8 mouse cellular contexts compared by ENCODE assay signal in genomic region chr10:121461404-121462161, GRCm38 (mm10). TPM values are rescaled to one million over a fixed set of nuclear protein-coding genes. Genes with fewer than 3 reads are reported as not detected.
DNase-seq lines count a peak whose midpoint lies in the region; ATAC-seq lines count a peak whose summit lies in the region.

No protein-coding gene starts in this region.

- H3K4me1 ChIP-seq in intestine, embryonic 16.5 days (ENCODE audit: control insufficient read depth, insufficient read depth, low read length): peaks cover 51% of the 10 kb centered on the region
- peaks cover 11% of the 10 kb centered on the region for H3K4me1 ChIP-seq in liver, embryonic 16.5 days (ENCODE audit: control insufficient read depth, low read depth, low read length)
- peaks cover 8% of the 10 kb centered on the region for H3K4me1 ChIP-seq in neural tube, embryonic 11.5 days (ENCODE audit: control insufficient read depth, insufficient read depth, low read length)

- H3K4me2 ChIP-seq in intestine, embryonic 16.5 days (ENCODE audit: low read depth, low read length): peak overlapping the region; percentile 8
- H3K4me2 ChIP-seq in liver, embryonic 16.5 days (ENCODE audit: low read depth, low read length): 0 out of 2 replicates have a peak overlapping the region, but pooled peaks have one; percentile 2
- peak overlapping the region; percentile 41 for H3K4me2 ChIP-seq in neural tube, embryonic 11.5 days (ENCODE audit: low read depth)

- intact Hi-C loops in left cerebral cortex, postnatal 36 days (cut with DNase I): no loop called here

- H3K36me3 ChIP-seq in intestine, embryonic 16.5 days (ENCODE audit: control insufficient read depth, insufficient read depth, low read length): no peaks in the 10 kb centered on the region
- H3K36me3 ChIP-seq in liver, embryonic 16.5 days (ENCODE audit: control insufficient read depth, insufficient read depth): no peaks in the 10 kb centered on the region
- H3K36me3 ChIP-seq in neural tube, embryonic 11.5 days (ENCODE audit: control insufficient read depth, insufficient read depth, low read length): no peaks in the 10 kb centered on the region

- peak overlapping the region; percentile 25; the same call in 1 of the 2 replicates for H3K9ac ChIP-seq in intestine, embryonic 16.5 days (ENCODE audit: low read depth, low read length)
- H3K9ac ChIP-seq in liver, embryonic 16.5 days (ENCODE audit: low read depth, low read length): no peak overlapping the region
- H3K9ac ChIP-seq in neural tube, embryonic 11.5 days (ENCODE audit: low read length): peak overlapping the region; percentile 43; the same call in 1 of the 2 replicates

- H3K9me3 ChIP-seq in intestine, embryonic 16.5 days (ENCODE audit: control insufficient read depth, low read length): no peaks in the 10 kb centered on the region
- no peaks in the 10 kb centered on the region for H3K9me3 ChIP-seq in liver, embryonic 16.5 days (replicated peaks; ENCODE audit: control insufficient read depth, low read length)
- no peaks in the 10 kb centered on the region for H3K9me3 ChIP-seq in neural tube, embryonic 11.5 days (ENCODE audit: control insufficient read depth, low read length)

- 21% methylated on average over 22 of the region's 22 CpGs for WGBS in intestine, embryonic 16.5 days
- WGBS in liver, embryonic 16.5 days (ENCODE audit: insufficient replicate concordance): 19% methylated on average over 22 of the region's 22 CpGs
- 9% methylated on average over 22 of the region's 22 CpGs for WGBS in neural tube, embryonic 11.5 days

- no peaks in the 10 kb centered on the region for H3K27me3 ChIP-seq in intestine, embryonic 16.5 days (replicated peaks; ENCODE audit: control insufficient read depth, insufficient read depth, low read length)
- H3K27me3 ChIP-seq in liver, embryonic 16.5 days (ENCODE audit: control insufficient read depth, insufficient read depth, low read depth, low read length): no peaks in the 10 kb centered on the region
- no peaks in the 10 kb centered on the region for H3K27me3 ChIP-seq in neural tube, embryonic 11.5 days (ENCODE audit: control insufficient read depth, insufficient read depth, low read length)

- H3K4me3 ChIP-seq in intestine, embryonic 16.5 days (ENCODE audit: low read length): no peak overlapping the region
- no peak overlapping the region for H3K4me3 ChIP-seq in liver, embryonic 16.5 days (ENCODE audit: low read depth, low read length)
- H3K4me3 ChIP-seq in neural tube, embryonic 11.5 days (ENCODE audit: low read depth, low read length): no peak overlapping the region

- peak; percentile 50 to 52 for DNase-seq in adrenal gland, adult 18-20 months (ENCODE audit: low spot score in 2 of 2)
- peak; percentile 55 for DNase-seq in cerebellum, adult 9-10 months
- peak; percentile 38 for DNase-seq in gastrocnemius, postnatal 25 days
- DNase-seq in neural tube, embryonic 11.5 days (ENCODE audit: low spot score): peak; percentile 64
- no peak for DNase-seq in left cerebral cortex, postnatal 36 days (ENCODE audit: low spot score in 2 of 2)
- DNase-seq in spleen, adult 12 weeks (ENCODE audit: low spot score): no peak

- peak overlapping the region; percentile 59 for H3K27ac ChIP-seq in intestine, embryonic 16.5 days (ENCODE audit: low read length)
- 0 out of 2 replicates have a peak overlapping the region, but pooled peaks have one; percentile 13 for H3K27ac ChIP-seq in liver, embryonic 16.5 days (ENCODE audit: low read length)
- peak overlapping the region; percentile 56; the same call in 1 of the 2 replicates for H3K27ac ChIP-seq in neural tube, embryonic 11.5 days (ENCODE audit: low read depth, low read length)

- ATAC-seq in intestine, embryonic 16.5 days: peak; percentile 17
- peak; percentile 12; the same call in 1 of the 2 replicates for ATAC-seq in liver, embryonic 16.5 days (ENCODE audit: low read depth)
- peak; percentile 67 for ATAC-seq in neural tube, embryonic 11.5 days (ENCODE audit: insufficient read depth, low FRiP score, low TSS enrichment)

RNA-seq across cellular contexts. Expression of gene Rassf3, which starts 14.6 kb away (rescaled TPM):
- 10 to 100 TPM; 39.2 to 44.8 TPM for total RNA-seq in adrenal gland, adult 18-20 months (2021)
- 10 to 100 TPM; 48.5 to 51.3 TPM for total RNA-seq in gastrocnemius, postnatal 25 days (2021)
- polyA plus RNA-seq in intestine, embryonic 16.5 days (2015; fragmentation: Nextera tagmentation; extraction: Ambion mirVana): 15.7 and 22.2 TPM in 2 replicates
- polyA plus RNA-seq in liver, embryonic 16.5 days (2015; fragmentation: Nextera tagmentation; extraction: Ambion mirVana): 12.1 and 13.3 TPM in 2 replicates
- polyA plus RNA-seq in neural tube, embryonic 11.5 days (2014; fragmentation: Nextera tagmentation; extraction: Ambion mirVana): 10.8 and 10.9 TPM in 2 replicates
- 10 to 100 TPM; 30.8 to 47.3 TPM for total RNA-seq in left cerebral cortex, postnatal 36 days (2021)

Comparison
In these comparisons a context has a peak if more than half of its experiments do, and no peak if none do; other contexts are left out.
1. DNase-seq: peak in adrenal gland, adult 18-20 months (2 of 2), cerebellum, adult 9-10 months (single experiment), gastrocnemius, postnatal 25 days (single experiment) and neural tube, embryonic 11.5 days (single experiment); none in left cerebral cortex, postnatal 36 days (0 of 2) and spleen, adult 12 weeks (single experiment).
2. ATAC-seq: peak in every context shown above with its lines; median percentile 67 in neural tube, embryonic 11.5 days; 17 in intestine, embryonic 16.5 days; 12 in liver, embryonic 16.5 days.
3. Peak in every context shown above with its lines, with median percentiles within 50 percentile points of each other: H3K27ac ChIP-seq and H3K4me2 ChIP-seq.